Mouse (Mus musculus): ENCODE data around the gene Acod1. TPM values are rescaled to one million over a fixed set of nuclear protein-coding genes. Genes with fewer than 3 reads are reported as not detected.

The Acod1 gene
- total and polyA plus RNA-seq, 3 experiments: 0.09 to 1.6 (median 0.16) TPM

DNA sequence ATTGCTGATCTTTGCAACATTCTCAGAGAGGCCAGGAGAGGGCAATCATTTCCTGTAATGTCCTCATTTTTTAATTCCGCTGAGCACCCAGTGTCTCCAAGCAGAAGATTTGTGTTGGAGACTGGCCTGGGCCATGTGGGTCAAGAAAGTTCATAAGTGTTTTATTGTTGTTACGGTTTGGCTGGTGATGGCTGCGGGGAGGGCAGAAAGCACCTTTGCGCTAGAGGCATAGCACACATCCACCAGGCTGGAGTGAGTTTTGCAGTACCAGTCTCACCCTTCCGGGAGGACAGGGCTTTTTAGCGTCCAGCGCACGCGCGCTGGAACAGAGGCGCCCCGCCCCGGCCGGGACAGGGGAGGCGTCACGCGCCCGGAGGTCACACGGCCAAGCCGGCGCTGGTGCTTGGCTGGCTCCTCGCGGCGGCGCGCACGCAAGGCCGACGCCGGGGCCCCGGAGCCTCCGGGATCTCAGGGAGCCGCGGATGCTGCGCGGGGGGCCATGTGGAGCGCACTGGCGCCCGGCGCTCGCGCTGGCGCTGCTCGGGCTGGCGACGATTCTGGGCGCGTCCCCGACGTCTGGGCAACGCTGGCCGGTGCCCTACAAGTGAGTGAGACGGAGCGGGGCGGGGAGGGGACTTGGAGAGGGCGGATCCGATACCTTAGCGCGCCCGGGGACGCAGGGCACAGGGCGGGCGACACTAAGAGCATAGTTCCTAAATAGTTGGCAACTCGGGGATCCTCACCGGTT, 23.3 kb downstream of the Acod1 start, which contains the start of gene Cln5 (continued):
- TF ChIP-seq CHD2 (IDR thresholded peaks at IDR 0.05; ENCODE audit: low read length) (no peak), MXI1 (IDR thresholded peaks at IDR 0.05; ENCODE audit: low read depth, low read length) (peak; percentile 64; the same call in 1 of the 2 replicates), RAD21 (IDR thresholded peaks at IDR 0.05; ENCODE audit: low read depth, low read length) (peak; percentile 23), MEF2A (IDR thresholded peaks at IDR 0.05; ENCODE audit: borderline replicate concordance, low read depth, low read length) (no peak; the same call in 1 of the 2 replicates), NELFE (IDR thresholded peaks at IDR 0.05; ENCODE audit: low read depth, low read length) (peak; percentile 97), CTCF (conservative IDR thresholded peaks at IDR 0.05 in 1 of 2, IDR thresholded peaks at IDR 0.05 in 1 of 2; ENCODE audit: low read depth in 2 of 2, low read length in 2 of 2) (peak in 1 of 2 experiments; percentile 53; a peak in 2 of 4 replicates), ZNF384 (IDR thresholded peaks at IDR 0.05; ENCODE audit: low read depth, low read length) (no peak), NRF1 (IDR thresholded peaks at IDR 0.05; ENCODE audit: low read depth, low read length) (peak; percentile 94)

DNA sequence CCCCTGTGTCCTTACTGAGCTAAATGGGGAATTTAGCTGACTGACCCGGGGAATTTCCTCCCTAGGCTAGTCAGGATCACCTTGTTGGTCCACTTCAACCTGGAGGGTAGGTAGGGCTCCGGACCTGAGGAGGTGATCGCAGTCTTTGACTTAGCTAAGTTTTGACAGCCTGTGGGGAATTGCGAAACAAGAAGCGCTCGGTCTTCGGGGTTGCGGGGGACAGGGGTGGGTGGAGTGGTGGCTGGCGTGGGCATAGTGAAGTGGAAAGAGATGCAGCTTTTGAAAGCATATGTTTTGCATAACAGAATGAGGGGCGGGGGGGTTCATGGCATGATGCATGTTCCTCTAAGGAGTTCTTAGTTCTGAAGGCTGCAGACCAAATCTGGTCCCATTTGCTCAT, 24.0 kb downstream of the Acod1 start:
- Histone ChIP-seq H3K4me2 (ENCODE audit: insufficient read depth, low read depth, poor library complexity, severe bottlenecking) (peak overlapping the region; percentile 95), H3K4me3 (replicated peaks in 1 of 3; ENCODE audit: low read depth in 2 of 3, low read length in 2 of 3, poor library complexity in 1 of 3) (peak overlapping the region; percentile 84 to 91 (median 86)), H3K27me3 (replicated peaks) (no peaks in the 10 kb centered on the region), H3K27ac (ENCODE audit: insufficient read depth, low read depth) (peak overlapping the region; percentile 76; the same call in 1 of the 2 replicates), H3K36me3 (replicated peaks in 1 of 2; ENCODE audit: control insufficient read depth in 1 of 2, insufficient read depth in 1 of 2, low read length in 1 of 2) (peaks cover 34 to 39% of the 10 kb centered on the region in 2 experiments), H3K9me3 (replicated peaks; ENCODE audit: low read length) (no peaks in the 10 kb centered on the region), H3K79me2 (replicated peaks; ENCODE audit: control insufficient read depth, extremely low read depth, insufficient read depth, poor library complexity, severe bottlenecking) (peaks cover 7% of the 10 kb centered on the region), H3K9ac (ENCODE audit: insufficient read depth, low read depth) (peak overlapping the region; percentile 70), H3K4me1 (ENCODE audit: control insufficient read depth in 1 of 2, insufficient read depth in 2 of 2) (peaks cover 3 to 20% of the 10 kb centered on the region in 2 experiments; a peak in 3 of 4 replicates)
- dilution Hi-C loops (cut with MboI; ENCODE audit: extremely low pct_ligation_motif_present, extremely low pct_unique_long_range_greater_than_20kb, low sequenced_read_pairs): no loop called here
- 0 out of 2 replicates have a peak, but pooled peaks have one; percentile 13 for TF ChIP-seq SIN3A (IDR thresholded peaks at IDR 0.05; ENCODE audit: low read length)
- no peak for TF ChIP-seq ETS1 (conservative IDR thresholded peaks at IDR 0.05; ENCODE audit: low read depth, low read length)
- 0 out of 2 replicates have a peak, but pooled peaks have one; percentile 10 for TF ChIP-seq BHLHE40 (IDR thresholded peaks at IDR 0.05; ENCODE audit: low read depth, low read length)
- TF ChIP-seq MAZ (IDR thresholded peaks at IDR 0.05; ENCODE audit: low read depth, low read length): 0 out of 2 replicates have a peak, but pooled peaks have one; percentile 18
- TF ChIP-seq TBP (conservative IDR thresholded peaks at IDR 0.05; ENCODE audit: low read depth, low read length): 0 out of 2 replicates have a peak, but pooled peaks have one; percentile 1
- TF ChIP-seq ZNF384 (IDR thresholded peaks at IDR 0.05; ENCODE audit: low read depth, low read length): no peak
- no peak for TF ChIP-seq SMC3 (IDR thresholded peaks at IDR 0.05; ENCODE audit: low read depth, low read length)
- TF ChIP-seq POLR2A (IDR thresholded peaks at IDR 0.05; ENCODE audit: low read depth, low read length): no peak
- no peak for TF ChIP-seq ELF1 (IDR thresholded peaks at IDR 0.05; ENCODE audit: low read depth, low read length)
- DNase-seq (ENCODE audit: extremely low read depth): peak; percentile 38
- in situ Hi-C loops (cut with MboI; ENCODE audit: low pct_ligation_motif_present, low pct_unique_long_range_greater_than_20kb, low sequenced_read_pairs): loop anchor here (25.0 kb wide), 1 partner anchor 617 kb away; no protein-coding TSS in a partner anchor

DNA sequence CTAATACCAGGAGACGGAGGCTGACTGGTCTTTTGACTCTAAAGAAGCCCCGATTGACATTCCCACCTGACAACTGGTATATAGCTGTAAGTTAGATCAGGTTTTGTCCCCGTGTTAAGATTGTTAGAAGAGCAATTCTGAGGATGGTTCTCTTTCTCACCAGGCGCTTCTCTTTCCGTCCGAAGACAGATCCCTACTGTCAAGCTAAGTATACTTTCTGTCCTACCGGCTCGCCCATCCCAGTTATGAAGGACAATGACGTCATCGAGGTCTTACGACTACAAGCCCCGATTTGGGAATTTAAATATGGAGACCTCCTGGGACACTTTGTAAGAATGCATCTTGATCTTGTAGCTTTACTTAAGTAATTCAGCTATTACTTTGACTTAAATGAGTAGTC, 24.7 kb downstream of the Acod1 start:
- Histone ChIP-seq H3K79me2 (replicated peaks; ENCODE audit: control insufficient read depth, extremely low read depth, insufficient read depth, poor library complexity, severe bottlenecking) (peaks cover 7% of the 10 kb centered on the region), H3K9ac (ENCODE audit: insufficient read depth, low read depth) (0 out of 2 replicates have a peak overlapping the region, but pooled peaks have one; percentile 14), H3K9me3 (replicated peaks; ENCODE audit: low read length) (no peaks in the 10 kb centered on the region), H3K4me3 (replicated peaks in 1 of 3; ENCODE audit: low read depth in 2 of 3, low read length in 2 of 3, poor library complexity in 1 of 3) (no peak overlapping the region), H3K4me2 (ENCODE audit: insufficient read depth, low read depth, poor library complexity, severe bottlenecking) (peak overlapping the region; percentile 53), H3K4me1 (ENCODE audit: control insufficient read depth in 1 of 2, insufficient read depth in 2 of 2) (peaks cover 3 to 20% of the 10 kb centered on the region in 2 experiments; a peak in 3 of 4 replicates), H3K27ac (ENCODE audit: insufficient read depth, low read depth) (no peak overlapping the region), H3K36me3 (replicated peaks in 1 of 2; ENCODE audit: control insufficient read depth in 1 of 2, insufficient read depth in 1 of 2, low read length in 1 of 2) (peaks cover 36 to 44% of the 10 kb centered on the region in 2 experiments), H3K27me3 (replicated peaks) (no peaks in the 10 kb centered on the region)
- dilution Hi-C loops (cut with MboI; ENCODE audit: extremely low pct_ligation_motif_present, extremely low pct_unique_long_range_greater_than_20kb, low sequenced_read_pairs) (no loop called here), in situ Hi-C loops (cut with MboI; ENCODE audit: low pct_ligation_motif_present, low pct_unique_long_range_greater_than_20kb, low sequenced_read_pairs) (loop anchor here (25.0 kb wide), 1 partner anchor 616 kb away; no protein-coding TSS in a partner anchor)
- TF ChIP-seq MAFK (IDR thresholded peaks at IDR 0.05; ENCODE audit: insufficient replicate concordance, low read length) (no peak), ETS1 (conservative IDR thresholded peaks at IDR 0.05; ENCODE audit: low read depth, low read length) (no peak), HCFC1 (IDR thresholded peaks at IDR 0.05; ENCODE audit: low read depth, low read length) (no peak), POLR2AphosphoS2 (IDR thresholded peaks at IDR 0.05; ENCODE audit: low read depth, low read length) (no peak), NRF1 (IDR thresholded peaks at IDR 0.05; ENCODE audit: low read depth, low read length) (no peak), USF1 (IDR thresholded peaks at IDR 0.05; ENCODE audit: low read depth, low read length) (no peak), CHD2 (IDR thresholded peaks at IDR 0.05; ENCODE audit: low read length) (no peak), TBP (conservative IDR thresholded peaks at IDR 0.05; ENCODE audit: low read depth, low read length) (no peak), MEF2A (IDR thresholded peaks at IDR 0.05; ENCODE audit: borderline replicate concordance, low read depth, low read length) (no peak), MAZ (IDR thresholded peaks at IDR 0.05; ENCODE audit: low read depth, low read length) (no peak), JUND (conservative IDR thresholded peaks at IDR 0.05; ENCODE audit: low read depth, low read length) (no peak), TCF12 (IDR thresholded peaks at IDR 0.05; ENCODE audit: low read depth, low read length) (no peak)
- no peak for DNase-seq (ENCODE audit: extremely low read depth)

All from CH12.LX (cell line).